Mouse (Mus musculus) hindbrain, embryonic 14.5 days (tissue): Measurements from ENCODE around the gene Chd4. TPM values are rescaled to one million over a fixed set of nuclear protein-coding genes. Genes with fewer than 3 reads are reported as not detected.
A peak's percentile ranks its signal among the peaks of the same experiment; 100 is the strongest.

Experiments
- ATAC-seq: fragments of 200-750 bp; cut with Nextera tagmentation; 2 replicates; pipeline ENCODE4 v1.8.0; 2017; ENCODE audit warnings: moderate number of reproducible peaks, mild to moderate bottlenecking, moderate TSS enrichment, moderate library complexity; ENCODE audit not compliant: low FRiP score
- DNase-seq: peaks from one replicate; pipeline ENCODE4 v3.0.0-alpha.2; 2015; ENCODE audit warnings: low spot score
- H3K27ac ChIP-seq: fragments of 300-500 bp; sonication (generic); 2 replicates; pipeline ENCODE4 v1.5.1; 2014; ENCODE audit warnings: mild to moderate bottlenecking, moderate library complexity
- H3K27me3 ChIP-seq: fragments of 300-500 bp; sonication (generic); 2 replicates; pipeline ENCODE4 v1.6.1; 2014; ENCODE audit warnings: mild to moderate bottlenecking, low read length, mixed read lengths; ENCODE audit not compliant: control insufficient read depth, insufficient read depth
- H3K36me3 ChIP-seq: fragments of 300-500 bp; sonication (generic); replicated peaks from 2 replicates; pipeline ENCODE4 v1.6.1; 2014; ENCODE audit not compliant: control insufficient read depth, insufficient read depth
- H3K4me1 ChIP-seq: fragments of 300-500 bp; sonication (generic); replicated peaks from 2 replicates; pipeline ENCODE4 v1.6.1; 2014; ENCODE audit warnings: antibody characterized with exemption, low read length, mixed read lengths; ENCODE audit not compliant: control insufficient read depth, insufficient read depth
- H3K4me2 ChIP-seq: fragments of 300-500 bp; sonication (generic); replicated peaks from 2 replicates; pipeline ENCODE4 v1.6.1; 2014; ENCODE audit warnings: mild to moderate bottlenecking, moderate library complexity
- H3K4me3 ChIP-seq: fragments of 300-500 bp; sonication (generic); replicated peaks from 2 replicates; pipeline ENCODE4 v1.5.1; 2014; ENCODE audit warnings: mild to moderate bottlenecking, low read length
- H3K9ac ChIP-seq: fragments of 300-500 bp; sonication (generic); 2 replicates; pipeline ENCODE4 v1.6.1; 2014
- H3K9me3 ChIP-seq: fragments of 300-500 bp; sonication (generic); 2 replicates; pipeline ENCODE4 v1.6.1; 2016; ENCODE audit warnings: low read length; ENCODE audit not compliant: control insufficient read depth
- WGBS: fragments of 180-500 bp; shearing (Covaris S2); extraction: QIAGEN DNeasy Blood & Tissue Kit; methylation state at CpG from one replicate; pipeline ENCODE4 v1.1.7; 2014; 5-methylcytosine and 5-hydroxymethylcytosine counted together
- polyA plus RNA-seq: library from polyadenylated mRNA; unstranded; fragments of >200 nt; fragmentation: Nextera tagmentation; extraction: Ambion mirVana; gene quantifications from 2 replicates; pipeline ENCODE4 v1.2.1, GENCODE M21; 2014

Gene Chd4
- polyA plus RNA-seq, 1 experiment from 2014 or later, result 78.0 TPM

DNA sequence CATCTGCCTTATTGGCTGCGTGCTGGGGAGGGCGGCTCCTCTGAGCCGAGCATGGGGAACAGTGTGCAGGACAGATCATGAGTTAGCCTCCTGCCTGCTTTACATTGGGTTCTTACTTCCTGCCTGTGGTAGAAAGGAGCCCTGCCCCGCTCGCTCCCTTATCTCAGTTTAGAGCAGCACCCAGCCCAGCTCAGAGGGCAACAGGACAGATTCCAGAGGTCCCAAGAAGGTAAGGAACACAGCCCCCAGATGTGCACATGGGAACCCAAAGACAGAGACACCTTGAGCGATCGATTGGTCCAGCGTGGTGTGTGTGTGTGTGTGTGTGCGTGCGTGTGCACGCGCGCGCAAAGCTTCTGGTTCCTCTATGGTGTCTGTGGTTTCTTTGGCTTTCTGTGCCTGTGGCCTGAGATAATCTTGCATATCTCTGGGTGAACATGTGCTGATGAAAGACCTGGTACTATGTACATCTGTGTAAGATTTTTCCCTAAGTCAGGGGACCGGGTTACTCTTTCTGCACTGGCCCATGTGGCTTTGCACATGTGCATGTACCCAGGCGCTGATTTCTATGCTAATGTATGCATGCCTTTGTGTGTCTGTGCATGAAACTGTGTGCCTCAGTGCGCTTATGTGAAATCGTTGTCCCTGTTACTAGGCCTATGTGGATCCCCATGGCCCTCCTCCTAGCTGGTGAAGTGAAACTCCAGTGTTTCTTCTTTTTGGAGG is 24.4 kb upstream of the Chd4 start:
- H3K9me3 ChIP-seq, result no peaks in the 10 kb centered on the region
- H3K9ac ChIP-seq, result peak overlapping the region; percentile 28; the same call in 1 of the 2 replicates
- WGBS, result 78% methylated on average over 18 of the region's 18 CpGs
- no peaks in the 10 kb centered on the region for H3K36me3 ChIP-seq
- DNase-seq (peak; percentile 54), ATAC-seq (peak; percentile 85)
- peaks cover 10% of the 10 kb centered on the region for H3K4me1 ChIP-seq
- no peaks in the 10 kb centered on the region for H3K27me3 ChIP-seq
- H3K4me2 ChIP-seq, result no peak overlapping the region
- H3K27ac ChIP-seq, result peak overlapping the region; percentile 87
- H3K4me3 ChIP-seq, result no peak overlapping the region

DNA sequence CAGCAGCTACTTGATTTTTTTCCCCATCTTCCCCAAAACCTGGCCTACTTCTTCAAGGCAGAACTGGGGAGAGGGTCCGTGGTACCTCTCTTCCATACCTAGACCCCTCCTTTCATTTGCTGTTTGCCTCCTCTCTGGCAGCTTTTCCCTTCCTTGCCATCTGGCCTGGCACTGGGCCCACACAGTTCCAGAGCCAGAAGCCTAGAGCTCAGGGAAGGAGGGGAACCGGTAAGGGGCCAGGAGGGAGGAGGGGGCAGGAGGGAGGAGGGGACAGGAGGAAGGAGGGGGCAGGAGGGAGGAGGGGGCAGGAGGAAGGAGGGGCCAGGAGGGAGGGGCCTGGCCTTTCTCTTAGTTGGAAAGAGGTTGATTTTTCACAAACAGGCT is 23.9 kb upstream of the Chd4 start:
- peak overlapping the region; percentile 28; the same call in 1 of the 2 replicates for H3K9ac ChIP-seq
- H3K36me3 ChIP-seq, result no peaks in the 10 kb centered on the region
- no peaks in the 10 kb centered on the region for H3K9me3 ChIP-seq
- H3K4me2 ChIP-seq, result no peak overlapping the region
- H3K4me3 ChIP-seq, result no peak overlapping the region
- DNase-seq (peak; percentile 81), ATAC-seq (peak; percentile 82)
- peak overlapping the region; percentile 87 for H3K27ac ChIP-seq
- H3K27me3 ChIP-seq, result no peaks in the 10 kb centered on the region
- 19% methylated on average over 2 of the region's 2 CpGs for WGBS
- peaks cover 10% of the 10 kb centered on the region for H3K4me1 ChIP-seq

DNA sequence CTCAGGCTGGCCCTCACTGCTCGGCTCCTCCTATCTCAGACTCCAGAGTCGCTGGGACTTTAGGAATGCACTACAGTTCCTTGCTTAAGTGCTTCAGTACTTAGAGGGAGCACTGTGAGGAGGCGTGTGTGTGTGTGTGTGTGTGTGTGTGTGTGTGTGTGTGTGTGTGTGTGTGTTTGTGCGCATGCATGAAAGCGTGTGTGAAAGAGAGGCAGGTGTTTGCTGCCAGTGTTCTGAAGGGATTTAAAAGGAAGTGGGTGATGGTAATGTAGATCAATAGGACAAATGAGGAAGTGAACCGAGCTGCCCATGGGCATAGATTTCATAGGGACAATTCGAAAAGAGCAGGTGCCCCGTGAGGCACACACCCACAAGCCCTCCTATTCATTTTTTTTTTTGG is 22.0 kb upstream of the Chd4 start:
- no peaks in the 10 kb centered on the region for H3K36me3 ChIP-seq
- ATAC-seq (no peak), DNase-seq (no peak)
- H3K27me3 ChIP-seq, result no peaks in the 10 kb centered on the region
- WGBS, result 75% methylated on average over 8 of the region's 8 CpGs
- no peak overlapping the region for H3K9ac ChIP-seq
- H3K4me1 ChIP-seq, result peaks cover 10% of the 10 kb centered on the region
- H3K27ac ChIP-seq, result no peak overlapping the region
- H3K9me3 ChIP-seq, result no peaks in the 10 kb centered on the region
- H3K4me2 ChIP-seq, result no peak overlapping the region
- no peak overlapping the region for H3K4me3 ChIP-seq

DNA sequence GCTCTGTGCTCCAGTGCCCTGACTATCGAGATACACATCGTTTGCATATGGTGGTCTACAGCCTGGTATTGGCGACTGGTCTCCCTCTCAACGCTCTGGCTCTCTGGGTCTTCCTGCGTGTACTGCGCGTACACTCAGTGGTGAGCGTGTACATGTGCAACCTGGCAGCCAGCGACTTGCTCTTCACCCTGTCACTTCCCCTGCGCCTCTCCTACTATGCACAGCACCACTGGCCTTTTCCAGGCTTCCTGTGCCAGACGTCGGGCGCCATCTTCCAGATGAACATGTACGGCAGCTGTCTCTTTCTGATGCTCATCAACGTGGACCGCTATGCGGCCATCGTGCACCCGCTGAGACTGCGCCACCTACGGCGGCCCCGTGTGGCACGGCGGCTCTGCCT is 14.4 kb upstream of the Chd4 start:
- 22% methylated on average over 25 of the region's 25 CpGs for WGBS
- 0 out of 2 replicates have a peak, but pooled peaks have one; percentile 12 for ATAC-seq

GRCm38 (mm10) chr6:125081797-125082560 is 13.8 kb upstream of the Chd4 start:
- Histone ChIP-seq H3K9ac (peak overlapping the region; percentile 73), H3K4me2 (peak overlapping the region; percentile 77), H3K27ac (peak overlapping the region; percentile 93), H3K9me3 (no peaks in the 10 kb centered on the region), H3K36me3 (no peaks in the 10 kb centered on the region), H3K4me3 (peak overlapping the region; percentile 38), H3K4me1 (peaks cover 5% of the 10 kb centered on the region), H3K27me3 (no peaks in the 10 kb centered on the region)
- DNase-seq (peak; percentile 96), ATAC-seq (peak; percentile 95)
- 21% methylated on average over 45 of the region's 45 CpGs for WGBS

More for the DNA sequence above, 14.4 kb upstream of the Chd4 start:
- Histone ChIP-seq H3K9ac (peak overlapping the region; percentile 73), H3K4me2 (peak overlapping the region; percentile 77), H3K4me1 (peaks cover 5% of the 10 kb centered on the region), H3K4me3 (peak overlapping the region; percentile 38), H3K9me3 (no peaks in the 10 kb centered on the region), H3K27ac (peak overlapping the region; percentile 93), H3K27me3 (no peaks in the 10 kb centered on the region), H3K36me3 (no peaks in the 10 kb centered on the region)
- peak; percentile 51 for DNase-seq

GRCm38 (mm10) chr6:125082801-125083386 is 12.9 kb upstream of the Chd4 start:
- Histone ChIP-seq H3K9ac (no peak overlapping the region), H3K9me3 (no peaks in the 10 kb centered on the region), H3K27me3 (no peaks in the 10 kb centered on the region), H3K36me3 (no peaks in the 10 kb centered on the region), H3K4me1 (peaks cover 5% of the 10 kb centered on the region), H3K4me2 (no peak overlapping the region), H3K4me3 (no peak overlapping the region), H3K27ac (no peak overlapping the region)
- no peak for ATAC-seq
- WGBS, result 88% methylated on average over 7 of the region's 7 CpGs
- DNase-seq, result no peak

DNA sequence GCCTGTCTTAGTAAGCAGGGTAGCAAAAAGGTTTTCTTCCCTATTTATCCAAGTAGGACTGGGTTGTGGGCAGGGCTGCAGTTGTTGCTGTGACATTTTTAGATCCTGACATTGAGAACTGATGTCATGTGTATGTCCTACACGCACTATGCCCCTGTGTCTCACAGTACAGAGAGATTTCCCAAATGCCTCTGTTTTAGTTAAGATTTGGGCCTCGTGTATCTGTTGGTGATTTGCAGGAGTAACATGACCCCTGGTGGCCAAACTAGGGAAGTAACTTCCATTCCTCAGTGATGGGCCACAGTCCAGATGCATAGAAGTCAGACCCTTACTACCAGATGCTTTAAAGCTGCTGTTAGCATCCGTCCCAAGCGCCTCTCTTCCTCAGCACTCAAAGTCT is 11.4 kb upstream of the Chd4 start:
- 3% methylated on average over 4 of the region's 4 CpGs for WGBS
- H3K4me2 ChIP-seq, result no peak overlapping the region
- ATAC-seq (peak; percentile 12; the same call in 1 of the 2 replicates), DNase-seq (peak; percentile 82)
- peaks cover 13% of the 10 kb centered on the region for H3K4me1 ChIP-seq
- no peaks in the 10 kb centered on the region for H3K9me3 ChIP-seq
- H3K9ac ChIP-seq, result no peak overlapping the region
- no peak overlapping the region for H3K4me3 ChIP-seq
- no peaks in the 10 kb centered on the region for H3K36me3 ChIP-seq
- H3K27ac ChIP-seq, result no peak overlapping the region
- no peaks in the 10 kb centered on the region for H3K27me3 ChIP-seq

- Histone ChIP-seq H3K27me3 (no peaks in the 10 kb centered on the region), H3K4me2 (no peak overlapping the region), H3K27ac (peak overlapping the region; percentile 94), H3K36me3 (no peaks in the 10 kb centered on the region), H3K4me1 (peaks cover 22% of the 10 kb centered on the region), H3K9ac (no peak overlapping the region), H3K9me3 (no peaks in the 10 kb centered on the region), H3K4me3 (no peak overlapping the region)
- ATAC-seq, result no peak
- no peak for DNase-seq
- whole genome bisulfite sequencing, result 69% methylated on average over 3 of the region's 3 CpGs
These were observed 7.8 kb upstream of the Chd4 start for GRCm38 (mm10) chr6:125087937-125088336.
